Mouse (Mus musculus) natural killer cell, adult 2 months (primary cell): ENCODE results near the gene Pcsk5.

Experiments used
- DNase-seq, 2 experiments: peaks; one replicate each; pipeline ENCODE4 v3.0.0; 2022; ENCODE audit warnings: low spot score in 2 of 2

The Pcsk5 gene

GRCm38 (mm10) chr19:17574564-17574963, 262.9 kb downstream of the Pcsk5 start:
- DNase-seq: no peak

- no peak for DNase-seq
These were observed 265.1 kb downstream of the Pcsk5 start for GRCm38 (mm10) chr19:17572315-17572714.

- DNase-seq: no peak
These were observed 266.5 kb downstream of the Pcsk5 start for GRCm38 (mm10) chr19:17570936-17571335.

- no peak for DNase-seq
These were observed 270.2 kb downstream of the Pcsk5 start for GRCm38 (mm10) chr19:17567264-17567663.

GRCm38 (mm10) chr19:17566097-17566496, 271.3 kb downstream of the Pcsk5 start:
- no peak for DNase-seq

GRCm38 (mm10) chr19:17558764-17559163, 278.7 kb downstream of the Pcsk5 start:
- no peak for DNase-seq

GRCm38 (mm10) chr19:17555159-17555558, 282.3 kb downstream of the Pcsk5 start:
- no peak for DNase-seq

- no peak for DNase-seq
These were observed 282.9 kb downstream of the Pcsk5 start for GRCm38 (mm10) chr19:17554571-17554970.

GRCm38 (mm10) chr19:17553396-17554100, 283.9 kb downstream of the Pcsk5 start:
- DNase-seq: no peak

- no peak for DNase-seq
These were observed 308.5 kb downstream of the Pcsk5 start for GRCm38 (mm10) chr19:17528746-17529532.

- DNase-seq: no peak
These were observed 311.9 kb downstream of the Pcsk5 start for GRCm38 (mm10) chr19:17525558-17525957.

GRCm38 (mm10) chr19:17514456-17514855, 323.0 kb downstream of the Pcsk5 start:
- DNase-seq: no peak

- no peak for DNase-seq
These were observed 326.1 kb downstream of the Pcsk5 start for GRCm38 (mm10) chr19:17511283-17511682.

- DNase-seq: no peak
These were observed 333.2 kb downstream of the Pcsk5 start for GRCm38 (mm10) chr19:17504212-17504611.

- no peak for DNase-seq
These were observed 338.7 kb downstream of the Pcsk5 start for GRCm38 (mm10) chr19:17498586-17499235.

- no peak for DNase-seq
These were observed 341.3 kb downstream of the Pcsk5 start for GRCm38 (mm10) chr19:17496131-17496530.

GRCm38 (mm10) chr19:17491822-17492544, 345.4 kb downstream of the Pcsk5 start:
- DNase-seq: no peak

GRCm38 (mm10) chr19:17491322-17491721, 346.1 kb downstream of the Pcsk5 start:
- no peak for DNase-seq

GRCm38 (mm10) chr19:17489866-17490141, 347.6 kb downstream of the Pcsk5 start:
- DNase-seq: no peak

GRCm38 (mm10) chr19:17489041-17489865, 348.2 kb downstream of the Pcsk5 start:
- DNase-seq: no peak

- no peak for DNase-seq
These were observed 355.2 kb downstream of the Pcsk5 start for GRCm38 (mm10) chr19:17482126-17482790.
